Mouse (Mus musculus) kidney, postnatal 0 days (tissue): ENCODE measurements around the gene Gpr35. TPM values are rescaled to one million over a fixed set of nuclear protein-coding genes. Genes with fewer than 3 reads are reported as not detected.

Experiments
- ATAC-seq: fragments of 200-750 bp; cut with Nextera tagmentation; replicated peaks from 2 replicates; pipeline ENCODE4 v1.8.0; 2017; ENCODE audit warnings: low read depth, moderate number of reproducible peaks, moderate TSS enrichment, moderate library complexity; ENCODE audit not compliant: low FRiP score
- DNase-seq: peaks from one replicate; pipeline ENCODE4 v3.0.0-alpha.2; 2016; ENCODE audit warnings: low spot score
- H3K27ac ChIP-seq: fragments of 300-500 bp; sonication (generic); 2 replicates; pipeline ENCODE4 v1.5.1; 2014; ENCODE audit warnings: mild to moderate bottlenecking
- H3K27me3 ChIP-seq: fragments of 300-500 bp; sonication (generic); 2 replicates; pipeline ENCODE4 v1.6.1; 2014; ENCODE audit warnings: low read length, mixed read lengths; ENCODE audit not compliant: insufficient read depth
- H3K36me3 ChIP-seq: fragments of 300-500 bp; sonication (generic); 2 replicates; pipeline ENCODE4 v1.6.1; 2014; ENCODE audit warnings: low read length, mixed read lengths; ENCODE audit not compliant: insufficient read depth
- H3K4me1 ChIP-seq: fragments of 300-500 bp; sonication (generic); replicated peaks from 2 replicates; pipeline ENCODE4 v1.6.1; 2014; ENCODE audit warnings: antibody characterized with exemption, low read length, mixed read lengths; ENCODE audit not compliant: insufficient read depth
- H3K4me2 ChIP-seq: fragments of 300-500 bp; sonication (generic); 2 replicates; pipeline ENCODE4 v1.6.1; 2014; ENCODE audit warnings: mild to moderate bottlenecking, low read length, moderate library complexity, mixed read lengths
- H3K4me3 ChIP-seq: fragments of 300-500 bp; sonication (generic); replicated peaks from 2 replicates; pipeline ENCODE4 v1.5.1; 2014; ENCODE audit warnings: low read depth, low read length
- H3K9ac ChIP-seq: fragments of 300-500 bp; sonication (generic); 2 replicates; pipeline ENCODE4 v1.6.1; 2014; ENCODE audit warnings: low read depth, low read length
- H3K9me3 ChIP-seq: fragments of 300-500 bp; sonication (generic); replicated peaks from 2 replicates; pipeline ENCODE4 v1.6.1; 2016; ENCODE audit warnings: low read length, inconsistent platforms, mixed read lengths
- CTCF ChIP-seq: IDR thresholded peaks from 2 replicates; pipeline ENCODE4 v1.5.1; 2016; ENCODE audit warnings: antibody characterized with exemption, low read depth, mild to moderate bottlenecking, moderate library complexity
- WGBS: fragments of 180-500 bp; shearing (Covaris S2); extraction: QIAGEN DNeasy Blood & Tissue Kit; methylation state at CpG from one replicate; pipeline ENCODE4 v1.1.7; 2014; 5-methylcytosine and 5-hydroxymethylcytosine counted together
- polyA plus RNA-seq: library from polyadenylated mRNA; unstranded; fragments of >200 nt; fragmentation: Nextera tagmentation; extraction: Ambion mirVana; gene quantifications from 2 replicates; pipeline ENCODE4 v1.2.1, GENCODE M21; 2015

Gene Gpr35
- polyA plus RNA-seq, 1 experiment from 2014 or later, result 0.42 TPM

DNA sequence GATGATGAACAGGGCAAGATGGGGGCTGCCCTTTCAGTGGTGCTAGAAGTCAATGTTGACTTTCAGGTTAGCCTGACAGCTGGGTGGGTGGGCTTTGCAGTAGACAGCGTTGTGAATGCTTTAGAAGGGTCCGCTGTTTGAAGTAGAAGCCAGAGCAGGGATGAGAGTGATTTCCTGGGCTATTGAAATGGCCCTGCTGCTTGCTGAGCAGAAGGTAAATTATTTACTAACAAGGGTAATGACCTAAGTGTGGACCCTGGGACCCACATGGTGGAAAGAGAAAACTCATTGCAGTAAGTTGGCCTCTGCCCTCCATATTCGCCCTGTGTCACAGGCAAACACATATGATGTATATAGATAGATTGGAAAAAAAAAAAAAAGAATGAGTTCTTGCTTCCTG is 14.2 kb upstream of the Gpr35 start:
- 72% methylated on average over 3 of the region's 3 CpGs for WGBS
- H3K4me1 ChIP-seq, result peaks cover 4% of the 10 kb centered on the region; the same call in 1 of the 2 replicates
- no peak for ATAC-seq
- H3K4me3 ChIP-seq, result no peak overlapping the region
- H3K27ac ChIP-seq, result no peak overlapping the region
- TF ChIP-seq CTCF, result no peak
- no peaks in the 10 kb centered on the region for H3K9me3 ChIP-seq
- peak; percentile 10 for DNase-seq
- H3K27me3 ChIP-seq, result no peaks in the 10 kb centered on the region
- peaks cover 20% of the 10 kb centered on the region for H3K36me3 ChIP-seq
- peak overlapping the region; percentile 92; the same call in 1 of the 2 replicates for H3K4me2 ChIP-seq
- no peak overlapping the region for H3K9ac ChIP-seq

DNA sequence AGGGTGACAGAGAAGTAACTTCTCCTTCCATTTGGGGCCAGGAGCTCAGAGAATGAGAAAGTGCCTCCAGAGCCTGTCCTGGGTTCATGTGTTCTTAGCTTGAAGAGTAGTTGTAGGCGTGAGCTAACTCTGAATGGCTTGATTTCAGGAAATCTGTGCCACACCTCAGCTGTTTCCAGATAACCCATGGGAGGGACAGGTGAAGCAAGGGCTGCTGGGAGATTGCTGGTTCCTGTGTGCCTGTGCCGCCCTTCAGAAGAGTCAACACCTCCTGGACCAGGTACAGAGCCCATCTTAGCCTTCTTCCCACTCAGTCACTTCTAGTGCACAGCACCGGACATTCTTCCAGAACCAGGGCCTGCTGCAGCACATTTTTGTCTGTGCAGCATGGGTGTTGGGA is 12.9 kb upstream of the Gpr35 start:
- no peak overlapping the region for H3K9ac ChIP-seq
- DNase-seq (no peak), ATAC-seq (no peak)
- no peak for TF ChIP-seq CTCF
- H3K4me3 ChIP-seq, result no peak overlapping the region
- no peak overlapping the region for H3K27ac ChIP-seq
- H3K4me2 ChIP-seq, result no peak overlapping the region
- peaks cover 4% of the 10 kb centered on the region; the same call in 1 of the 2 replicates for H3K4me1 ChIP-seq
- H3K9me3 ChIP-seq, result no peaks in the 10 kb centered on the region
- 89% methylated on average over 3 of the region's 3 CpGs for WGBS
- peaks cover 31% of the 10 kb centered on the region for H3K36me3 ChIP-seq
- no peaks in the 10 kb centered on the region for H3K27me3 ChIP-seq

DNA sequence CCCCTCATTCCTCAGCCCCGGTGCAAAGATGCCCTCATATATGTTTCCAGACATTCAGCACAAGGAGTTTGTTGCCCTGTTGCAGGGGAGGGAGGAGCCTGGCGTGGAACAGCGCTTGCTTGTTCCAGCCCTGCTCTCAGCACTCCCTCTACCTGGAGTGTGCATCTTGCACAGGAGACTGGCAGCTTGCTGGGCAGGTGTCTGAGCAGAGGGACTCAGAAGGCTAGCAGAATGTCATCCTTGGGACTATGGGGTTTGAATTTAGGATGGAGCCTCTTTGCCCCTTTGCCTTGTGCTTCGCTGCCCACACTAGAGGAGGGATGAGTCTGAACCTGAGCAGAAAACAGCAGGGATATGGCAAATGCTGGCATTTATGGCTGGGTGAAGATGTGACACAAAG is 10.9 kb upstream of the Gpr35 start:
- peaks cover 44% of the 10 kb centered on the region for H3K36me3 ChIP-seq
- ATAC-seq, result no peak
- no peaks in the 10 kb centered on the region for H3K9me3 ChIP-seq

DNA sequence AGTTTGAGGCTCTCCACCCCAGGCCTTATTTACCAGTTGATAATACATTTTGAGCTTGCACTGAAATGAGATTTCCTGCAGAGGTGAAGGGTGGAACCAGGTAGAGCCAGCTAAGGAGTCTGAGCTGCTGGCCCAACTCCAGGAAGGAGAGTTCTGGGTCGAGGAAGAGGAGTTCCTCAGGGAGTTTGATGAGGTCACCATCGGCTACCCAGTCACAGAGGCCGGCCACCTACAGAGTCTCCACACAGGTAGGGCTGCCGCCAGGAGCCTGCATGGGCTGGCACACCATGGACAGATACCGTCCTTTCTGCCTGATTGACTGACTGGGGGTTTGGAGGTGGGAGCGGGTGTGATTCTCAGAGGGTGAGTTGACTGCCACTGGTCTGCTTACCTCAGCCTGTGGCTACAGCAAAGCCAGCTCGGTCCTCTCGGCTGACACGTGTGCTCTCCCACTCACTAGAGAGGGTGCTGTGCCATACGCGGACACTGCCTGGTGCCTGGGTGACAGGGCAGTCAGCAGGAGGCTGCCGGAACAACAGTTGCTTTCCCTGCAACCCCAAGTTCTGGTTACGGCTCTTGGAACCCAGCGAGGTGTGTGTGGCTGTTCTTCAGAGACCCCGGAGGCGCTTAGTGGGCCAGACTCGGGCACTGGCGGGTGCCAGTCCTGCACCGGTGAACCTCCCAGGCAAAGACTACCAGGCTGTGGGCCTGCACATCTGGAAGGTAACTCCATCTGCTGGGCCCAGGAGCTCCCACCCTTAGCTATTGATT is 7.3 kb upstream of the Gpr35 start:
- Histone ChIP-seq H3K4me3 (no peak overlapping the region), H3K27ac (no peak overlapping the region), H3K4me2 (no peak overlapping the region), H3K27me3 (no peaks in the 10 kb centered on the region), H3K9me3 (no peaks in the 10 kb centered on the region), H3K9ac (no peak overlapping the region), H3K4me1 (no peaks in the 10 kb centered on the region), H3K36me3 (peaks cover 70% of the 10 kb centered on the region)
- WGBS, result 94% methylated on average over 19 of the region's 19 CpGs
- ATAC-seq, result no peak
- no peak for TF ChIP-seq CTCF
- no peak for DNase-seq

More for the DNA sequence above, 10.9 kb upstream of the Gpr35 start:
- 92% methylated on average over 4 of the region's 4 CpGs for WGBS
- no peaks in the 10 kb centered on the region for H3K27me3 ChIP-seq
- TF ChIP-seq CTCF, result no peak
- H3K4me3 ChIP-seq, result no peak overlapping the region
- peaks cover 4% of the 10 kb centered on the region; the same call in 1 of the 2 replicates for H3K4me1 ChIP-seq
- no peak overlapping the region for H3K27ac ChIP-seq
- no peak overlapping the region for H3K4me2 ChIP-seq
- H3K9ac ChIP-seq, result no peak overlapping the region
- no peak for DNase-seq

DNA sequence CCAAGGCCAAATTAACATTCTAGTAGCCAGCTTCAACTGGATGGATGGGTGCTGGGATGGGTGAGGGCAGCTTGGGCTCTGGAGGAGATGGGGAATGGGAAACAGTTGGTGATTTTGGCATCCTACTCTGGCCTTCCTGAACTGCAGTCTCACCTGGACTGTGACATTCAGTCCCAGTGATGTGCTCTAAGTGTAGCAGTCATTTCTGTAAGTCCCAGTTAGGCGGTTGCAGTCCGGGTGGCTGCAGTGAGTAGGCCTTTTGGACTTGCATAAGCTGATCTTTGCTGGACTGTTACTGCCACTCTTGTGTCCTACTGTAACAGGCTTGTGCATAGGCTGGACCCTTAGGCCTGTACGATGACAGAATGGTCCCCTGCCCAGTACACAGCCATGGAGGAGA is 2.7 kb upstream of the Gpr35 start:
- Histone ChIP-seq H3K4me2 (no peak overlapping the region), H3K4me3 (no peak overlapping the region), H3K27ac (no peak overlapping the region), H3K36me3 (peaks cover 37% of the 10 kb centered on the region), H3K9ac (no peak overlapping the region), H3K9me3 (no peaks in the 10 kb centered on the region), H3K27me3 (no peaks in the 10 kb centered on the region), H3K4me1 (no peaks in the 10 kb centered on the region)
- WGBS, result 97% methylated on average over 3 of the region's 3 CpGs
- ATAC-seq, result no peak
- TF ChIP-seq CTCF, result no peak
- no peak for DNase-seq

DNA sequence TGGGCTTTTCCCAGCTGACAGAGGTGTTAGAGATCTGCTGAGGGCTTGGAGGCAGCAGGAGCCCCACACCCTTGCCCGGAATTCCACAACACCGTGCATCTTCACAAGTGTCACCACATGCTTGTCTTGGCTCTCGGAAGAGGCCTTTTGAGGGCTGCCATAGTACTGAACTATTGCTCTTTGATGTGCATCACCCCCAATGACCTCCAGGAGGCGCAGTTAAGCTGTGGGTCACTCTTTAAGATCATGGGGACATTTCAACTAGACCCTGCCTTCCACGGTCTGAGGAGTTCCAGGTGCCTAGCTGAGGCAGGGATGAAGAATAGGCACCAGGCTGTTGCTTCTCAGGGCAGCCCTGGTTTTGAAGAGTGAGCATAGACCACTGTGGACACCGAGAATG is 1.2 kb upstream of the Gpr35 start:
- Histone ChIP-seq H3K4me1 (no peaks in the 10 kb centered on the region), H3K27ac (no peak overlapping the region), H3K9ac (no peak overlapping the region), H3K36me3 (peaks cover 29% of the 10 kb centered on the region), H3K27me3 (no peaks in the 10 kb centered on the region), H3K9me3 (no peaks in the 10 kb centered on the region), H3K4me3 (no peak overlapping the region), H3K4me2 (no peak overlapping the region)
- ATAC-seq (no peak), DNase-seq (no peak)
- peak; percentile 59 for TF ChIP-seq CTCF
- 55% methylated on average over 6 of the region's 6 CpGs for WGBS
